Mouse (Mus musculus) heart, embryonic 14.5 days (tissue): ENCODE data around the gene Lrrc28. TPM values are rescaled to one million over a fixed set of nuclear protein-coding genes. Genes with fewer than 3 reads are reported as not detected.
A peak's percentile ranks its signal among the peaks of the same experiment; 100 is the strongest.

Experiments used
- ATAC-seq: fragments of 200-750 bp; cut with Nextera tagmentation; 2 replicates; pipeline ENCODE4 v1.8.0; 2017; ENCODE audit warnings: low read depth, moderate TSS enrichment; ENCODE audit not compliant: insufficient number of reproducible peaks, insufficient read depth, low FRiP score
- H3K27ac ChIP-seq, 2 experiments: fragments of 200-500 bp in 1 of 2; fragments of 300-500 bp in 1 of 2; sonication (generic) in 1 of 2; replicated peaks in 1 of 2; 2 replicates each; pipeline ENCODE4 v1.5.1; 2012 to 2014; ENCODE audit warnings: low read depth in 2 of 2, low read length in 2 of 2, control low read depth in 1 of 2, mild to moderate bottlenecking in 1 of 2, mixed read lengths in 1 of 2; ENCODE audit not compliant: control insufficient read depth in 1 of 2, insufficient read depth in 1 of 2
- H3K27me3 ChIP-seq: fragments of 300-500 bp; sonication (generic); 2 replicates; pipeline ENCODE4 v1.6.1; 2014; ENCODE audit warnings: mild to moderate bottlenecking, low read length, control low read depth; ENCODE audit not compliant: control insufficient read depth, insufficient read depth
- H3K36me3 ChIP-seq: fragments of 300-500 bp; sonication (generic); 2 replicates; pipeline ENCODE4 v1.6.1; 2014; ENCODE audit warnings: mild to moderate bottlenecking, control low read depth, low read length, mixed read lengths; ENCODE audit not compliant: control insufficient read depth, insufficient read depth
- H3K4me1 ChIP-seq, 2 experiments: fragments of 200-500 bp in 1 of 2; fragments of 300-500 bp in 1 of 2; sonication (generic) in 1 of 2; 2 replicates each; pipeline ENCODE4 v1.6.1; 2012 to 2014; ENCODE audit warnings: low read length in 2 of 2, control low read depth in 1 of 2, mixed read lengths in 1 of 2; ENCODE audit not compliant: control insufficient read depth in 2 of 2, insufficient read depth in 2 of 2
- H3K4me2 ChIP-seq: fragments of 300-500 bp; sonication (generic); 2 replicates; pipeline ENCODE4 v1.6.1; 2014; ENCODE audit warnings: mild to moderate bottlenecking, low read length
- H3K4me3 ChIP-seq, 2 experiments: fragments of 200-500 bp in 1 of 2; fragments of 300-500 bp in 1 of 2; sonication (generic) in 1 of 2; 2 replicates each; pipeline ENCODE4 v1.5.1; 2012 to 2014; ENCODE audit warnings: low read length in 2 of 2, mild to moderate bottlenecking in 2 of 2, control low read depth in 1 of 2, low read depth in 1 of 2, moderate library complexity in 1 of 2; ENCODE audit not compliant: control insufficient read depth in 1 of 2, insufficient read depth in 1 of 2
- H3K9ac ChIP-seq: fragments of 300-500 bp; sonication (generic); 2 replicates; pipeline ENCODE4 v1.6.1; 2014; ENCODE audit warnings: mild to moderate bottlenecking, low read length
- H3K9me3 ChIP-seq: fragments of 300-500 bp; sonication (generic); 2 replicates; pipeline ENCODE4 v1.6.1; 2016; ENCODE audit warnings: low read length, control low read depth; ENCODE audit not compliant: control insufficient read depth
- WGBS: fragments of 180-500 bp; shearing (Covaris S2); extraction: QIAGEN DNeasy Blood & Tissue Kit; methylation state at CpG from one replicate; pipeline ENCODE4 v1.1.7; 2014; 5-methylcytosine and 5-hydroxymethylcytosine counted together
- polyA plus RNA-seq: library from polyadenylated mRNA; unstranded; fragments of >200 nt; fragmentation: Nextera tagmentation; extraction: Ambion mirVana; gene quantifications from 2 replicates; pipeline ENCODE4 v1.2.1, GENCODE M21; 2014

The Lrrc28 gene
- polyA plus RNA-seq, 1 experiment from 2014 or later = 13.3 TPM

- WGBS = 68% methylated on average over 5 of the region's 5 CpGs
- no peak for ATAC-seq
Observed at GRCm38 (mm10) chr7:67662424-67662823, 17.4 kb upstream of the Lrrc28 start.

GRCm38 (mm10) chr7:67658110-67658509, 13.0 kb upstream of the Lrrc28 start:
- no peak overlapping the region for H3K4me2 ChIP-seq
- H3K9ac ChIP-seq = no peak overlapping the region
- H3K4me3 ChIP-seq = no peak overlapping the region
- H3K36me3 ChIP-seq = peaks cover 11% of the 10 kb centered on the region; the same call in 1 of the 2 replicates
- no peak for ATAC-seq
- H3K27me3 ChIP-seq = no peaks in the 10 kb centered on the region
- no peaks in the 10 kb centered on the region; a peak in 1 of 4 replicates for H3K4me1 ChIP-seq
- H3K27ac ChIP-seq = no peak overlapping the region
- H3K9me3 ChIP-seq = no peaks in the 10 kb centered on the region
- WGBS = 84% methylated on average over 4 of the region's 4 CpGs

More at GRCm38 (mm10) chr7:67662424-67662823, 17.4 kb upstream of the Lrrc28 start:
- Histone ChIP-seq H3K9ac (no peak overlapping the region), H3K9me3 (no peaks in the 10 kb centered on the region), H3K4me2 (no peak overlapping the region), H3K27ac (no peak overlapping the region), H3K36me3 (peaks cover 33% of the 10 kb centered on the region), H3K4me1 (no peaks in the 10 kb centered on the region; a peak in 1 of 4 replicates), H3K4me3 (no peak overlapping the region), H3K27me3 (no peaks in the 10 kb centered on the region)

GRCm38 (mm10) chr7:67655186-67655585, 10.1 kb upstream of the Lrrc28 start:
- Histone ChIP-seq H3K27ac (no peak overlapping the region), H3K27me3 (no peaks in the 10 kb centered on the region), H3K4me2 (no peak overlapping the region), H3K4me3 (no peak overlapping the region), H3K36me3 (0 out of 2 replicates have a peak, but pooled peaks cover 4% of the 10 kb centered on the region), H3K9me3 (no peaks in the 10 kb centered on the region), H3K4me1 (0 out of 4 replicates have a peak, but pooled peaks cover 0 to under 1% of the 10 kb centered on the region in 2 experiments), H3K9ac (no peak overlapping the region)
- ATAC-seq = no peak
- WGBS = 21% methylated on average over 1 of the region's 1 CpGs

GRCm38 (mm10) chr7:67654668-67655067, 9.6 kb upstream of the Lrrc28 start:
- no peaks in the 10 kb centered on the region for H3K27me3 ChIP-seq
- H3K4me3 ChIP-seq = no peak overlapping the region
- H3K9ac ChIP-seq = no peak overlapping the region
- H3K36me3 ChIP-seq = 0 out of 2 replicates have a peak, but pooled peaks cover 4% of the 10 kb centered on the region
- 87% methylated on average over 7 of the region's 7 CpGs for WGBS
- peaks cover 0 to 6% of the 10 kb centered on the region in 2 experiments; a peak in 1 of 4 replicates for H3K4me1 ChIP-seq
- no peak overlapping the region for H3K27ac ChIP-seq
- no peaks in the 10 kb centered on the region for H3K9me3 ChIP-seq
- no peak overlapping the region for H3K4me2 ChIP-seq
- ATAC-seq = no peak

- Histone ChIP-seq H3K4me3 (no peak overlapping the region), H3K4me2 (no peak overlapping the region), H3K27me3 (no peaks in the 10 kb centered on the region), H3K27ac (no peak overlapping the region), H3K4me1 (peaks cover 4 to 19% of the 10 kb centered on the region in 2 experiments), H3K36me3 (0 out of 2 replicates have a peak, but pooled peaks cover 4% of the 10 kb centered on the region), H3K9me3 (no peaks in the 10 kb centered on the region), H3K9ac (no peak overlapping the region)
- ATAC-seq = no peak
- 79% methylated on average over 5 of the region's 5 CpGs for WGBS
Observed at GRCm38 (mm10) chr7:67652211-67652610, 7.1 kb upstream of the Lrrc28 start.

GRCm38 (mm10) chr7:67648376-67648775, 3.3 kb upstream of the Lrrc28 start:
- Histone ChIP-seq H3K27ac (no peak overlapping the region), H3K36me3 (no peaks in the 10 kb centered on the region), H3K4me3 (peak overlapping the region; percentile 24 to 69), H3K9ac (peak overlapping the region; percentile 84), H3K4me2 (peak overlapping the region; percentile 83), H3K9me3 (no peaks in the 10 kb centered on the region), H3K4me1 (peaks cover 4 to 35% of the 10 kb centered on the region in 2 experiments), H3K27me3 (no peaks in the 10 kb centered on the region)
- WGBS = 66% methylated on average over 4 of the region's 4 CpGs
- no peak for ATAC-seq

- H3K9ac ChIP-seq = peak within 1 kb of the TSS; percentile 86
- WGBS = under 1% methylated on average over 5 of the region's 5 CpGs
- no peak for ATAC-seq
- peak within 1 kb of the TSS; percentile 69 to 89 for H3K4me3 ChIP-seq
- peak within 1 kb of the TSS; percentile 67 to 71; a peak in 3 of 4 replicates for H3K27ac ChIP-seq
- peak within 1 kb of the TSS; percentile 83 for H3K4me2 ChIP-seq
- H3K4me1 ChIP-seq = peaks cover 4 to 35% of the 10 kb centered on the region in 2 experiments
- no peaks in the 10 kb centered on the region for H3K27me3 ChIP-seq
- no peaks in the 10 kb centered on the region for H3K36me3 ChIP-seq
- no peaks in the 10 kb centered on the region for H3K9me3 ChIP-seq
Observed at GRCm38 (mm10) chr7:67647277-67647676, 2.2 kb upstream of the Lrrc28 start, which contains the start of gene Ttc23. TSS of gene Ttc23 (plus strand) at chr7:67647410.

GRCm38 (mm10) chr7:67646131-67646530, 1.1 kb upstream of the Lrrc28 start:
- Histone ChIP-seq H3K27me3 (no peaks in the 10 kb centered on the region), H3K4me2 (peak overlapping the region; percentile 83), H3K27ac (peak overlapping the region; percentile 88 to 93; a peak in 1 of 4 replicates), H3K36me3 (0 out of 2 replicates have a peak, but pooled peaks cover under 1% of the 10 kb centered on the region), H3K9me3 (no peaks in the 10 kb centered on the region), H3K9ac (peak overlapping the region; percentile 86), H3K4me3 (peak overlapping the region; percentile 66 to 89; a peak in 3 of 4 replicates), H3K4me1 (peaks cover 4 to 35% of the 10 kb centered on the region in 2 experiments)
- WGBS = 14% methylated on average over 6 of the region's 6 CpGs
- ATAC-seq = no peak
